ENCODE assay signal across 9 mouse cellular contexts in genomic region chr15:83758958-83759357, GRCm38 (mm10). TPM values are rescaled to one million over a fixed set of nuclear protein-coding genes. Genes with fewer than 3 reads are reported as not detected.
A peak's percentile ranks its signal among the peaks of the same experiment; 100 is the strongest.
DNase-seq lines count a peak whose midpoint lies in the region; ATAC-seq lines count a peak whose summit lies in the region.
"Had no signal": no experiment of that assay in that cellular context is flagged by ENCODE, and none has a peak within 500 bp of the region (broad histone marks: within the 10 kb centered on the region; RNA-seq: fewer than 3 reads in every experiment).

No protein-coding gene starts in this region.

- no peaks in the 10 kb centered on the region for H3K4me1 ChIP-seq in hindbrain, embryonic 14.5 days (replicated peaks; ENCODE audit: control insufficient read depth, insufficient read depth, low read length)
- no peaks in the 10 kb centered on the region for H3K4me1 ChIP-seq in hindbrain, embryonic 11.5 days (replicated peaks; ENCODE audit: control insufficient read depth, insufficient read depth, low read length)
- H3K4me1 ChIP-seq in midbrain, embryonic 11.5 days (ENCODE audit: control insufficient read depth, insufficient read depth, low read length): no peaks in the 10 kb centered on the region
- H3K4me1 ChIP-seq in midbrain, embryonic 15.5 days: no peaks in the 10 kb centered on the region; the same call in 1 of the 2 replicates

- 14% methylated on average over 4 of the region's 4 CpGs for WGBS in hindbrain, embryonic 14.5 days
- 12% methylated on average over 4 of the region's 4 CpGs for WGBS in hindbrain, embryonic 11.5 days
- WGBS in midbrain, embryonic 11.5 days: 9% methylated on average over 4 of the region's 4 CpGs
- 11% methylated on average over 4 of the region's 4 CpGs for WGBS in midbrain, embryonic 15.5 days

- no peak overlapping the region for H3K4me2 ChIP-seq in hindbrain, embryonic 14.5 days (replicated peaks)
- no peak overlapping the region for H3K4me2 ChIP-seq in hindbrain, embryonic 11.5 days (replicated peaks; ENCODE audit: low read depth, low read length)
- no peak overlapping the region for H3K4me2 ChIP-seq in midbrain, embryonic 11.5 days
- H3K4me2 ChIP-seq in midbrain, embryonic 15.5 days: no peak overlapping the region
- H3K4me2 ChIP-seq: neural tube, embryonic 13.5 days had no signal

- peak; percentile 58 for DNase-seq in hindbrain, embryonic 14.5 days (ENCODE audit: low spot score)
- no peak for DNase-seq in hindbrain, embryonic 11.5 days (ENCODE audit: low spot score)
- DNase-seq in midbrain, embryonic 11.5 days (ENCODE audit: low spot score, missing footprints): peak; percentile 90
- peak; percentile 16 for DNase-seq in Muller cell, postnatal 12 days (ENCODE audit: inconsistent ontology term)
- DNase-seq in naive thymus-derived CD4-positive, alpha-beta T cell, adult 2 months (ENCODE audit: low read depth): peak; percentile 5
- no peak for DNase-seq in right cerebral cortex, adult 18-20 months
- DNase-seq: heart, postnatal 4 days had no signal

- H3K4me3 ChIP-seq in hindbrain, embryonic 14.5 days (replicated peaks; ENCODE audit: low read length): no peak overlapping the region
- H3K4me3 ChIP-seq in hindbrain, embryonic 11.5 days (ENCODE audit: low read depth, low read length): no peak overlapping the region
- no peak overlapping the region for H3K4me3 ChIP-seq in midbrain, embryonic 11.5 days (ENCODE audit: low read depth, low read length)
- no peak overlapping the region for H3K4me3 ChIP-seq in midbrain, embryonic 15.5 days
- H3K4me3 ChIP-seq: neural tube, embryonic 13.5 days had no signal

- H3K9ac ChIP-seq in hindbrain, embryonic 14.5 days: no peak overlapping the region
- no peak overlapping the region for H3K9ac ChIP-seq in hindbrain, embryonic 11.5 days (ENCODE audit: low read depth, low read length)
- H3K9ac ChIP-seq in midbrain, embryonic 11.5 days (ENCODE audit: low read length): no peak overlapping the region
- no peak overlapping the region for H3K9ac ChIP-seq in midbrain, embryonic 15.5 days
- H3K9ac ChIP-seq: neural tube, embryonic 13.5 days had no signal

- no peaks in the 10 kb centered on the region for H3K27me3 ChIP-seq in hindbrain, embryonic 14.5 days (ENCODE audit: control insufficient read depth, insufficient read depth, low read length)
- peaks cover 3% of the 10 kb centered on the region; the same call in 1 of the 2 replicates for H3K27me3 ChIP-seq in hindbrain, embryonic 11.5 days (ENCODE audit: control insufficient read depth, insufficient read depth, low read length)
- no peaks in the 10 kb centered on the region; the same call in 1 of the 2 replicates for H3K27me3 ChIP-seq in midbrain, embryonic 11.5 days (ENCODE audit: control insufficient read depth, insufficient read depth, low read length)
- H3K27me3 ChIP-seq in midbrain, embryonic 15.5 days (replicated peaks): no peaks in the 10 kb centered on the region
- H3K27me3 ChIP-seq: neural tube, embryonic 13.5 days had no signal

- H3K9me3 ChIP-seq in hindbrain, embryonic 14.5 days (ENCODE audit: control insufficient read depth, low read length): no peaks in the 10 kb centered on the region
- no peaks in the 10 kb centered on the region for H3K9me3 ChIP-seq in hindbrain, embryonic 11.5 days (ENCODE audit: control insufficient read depth, low read length)
- no peaks in the 10 kb centered on the region for H3K9me3 ChIP-seq in midbrain, embryonic 11.5 days (ENCODE audit: control insufficient read depth, low read length)
- no peaks in the 10 kb centered on the region for H3K9me3 ChIP-seq in midbrain, embryonic 15.5 days

- ATAC-seq in hindbrain, embryonic 14.5 days (ENCODE audit: low FRiP score): no peak
- ATAC-seq in hindbrain, embryonic 11.5 days (ENCODE audit: low FRiP score): no peak
- no peak for ATAC-seq in midbrain, embryonic 11.5 days (ENCODE audit: low FRiP score)
- no peak for ATAC-seq in midbrain, embryonic 15.5 days (replicated peaks)

- H3K27ac ChIP-seq in hindbrain, embryonic 14.5 days: no peak overlapping the region
- H3K27ac ChIP-seq in hindbrain, embryonic 11.5 days (ENCODE audit: low read depth, low read length): no peak overlapping the region
- no peak overlapping the region for H3K27ac ChIP-seq in midbrain, embryonic 11.5 days (ENCODE audit: low read depth, low read length)
- H3K27ac ChIP-seq in midbrain, embryonic 15.5 days: no peak overlapping the region
- H3K27ac ChIP-seq: neural tube, embryonic 13.5 days had no signal

- H3K36me3 ChIP-seq in hindbrain, embryonic 14.5 days (replicated peaks; ENCODE audit: control insufficient read depth, insufficient read depth): no peaks in the 10 kb centered on the region
- H3K36me3 ChIP-seq in hindbrain, embryonic 11.5 days (ENCODE audit: control insufficient read depth, insufficient read depth, low read length): no peaks in the 10 kb centered on the region
- H3K36me3 ChIP-seq in midbrain, embryonic 11.5 days (ENCODE audit: control insufficient read depth, insufficient read depth, low read length): no peaks in the 10 kb centered on the region
- no peaks in the 10 kb centered on the region for H3K36me3 ChIP-seq in midbrain, embryonic 15.5 days (replicated peaks)
- H3K36me3 ChIP-seq: neural tube, embryonic 13.5 days had no signal

RNA-seq across cellular contexts. Expression of gene Mpped1, which starts 20.3 kb away (rescaled TPM):
- polyA plus RNA-seq in hindbrain, embryonic 14.5 days (2014; fragmentation: Nextera tagmentation; extraction: Ambion mirVana): 23.5 and 23.7 TPM in 2 replicates
- 4.2 and 4.8 TPM in 2 replicates for polyA plus RNA-seq in hindbrain, embryonic 11.5 days (2014; fragmentation: Nextera tagmentation; extraction: Ambion mirVana)
- 6.3 and 8.0 TPM in 2 replicates for polyA plus RNA-seq in midbrain, embryonic 11.5 days (2014; fragmentation: Nextera tagmentation; extraction: Ambion mirVana)
- 24.8 and 25.6 TPM in 2 replicates for polyA plus RNA-seq in midbrain, embryonic 15.5 days (2015; fragmentation: Nextera tagmentation; extraction: Ambion mirVana)

RNA-seq across cellular contexts. Expression of gene Scube1, which starts 34.1 kb away (rescaled TPM):
- 10.4 and 12.7 TPM in 2 replicates for polyA plus RNA-seq in hindbrain, embryonic 14.5 days (2014; fragmentation: Nextera tagmentation; extraction: Ambion mirVana)
- 30.7 and 32.8 TPM in 2 replicates for polyA plus RNA-seq in hindbrain, embryonic 11.5 days (2014; fragmentation: Nextera tagmentation; extraction: Ambion mirVana)
- 27.8 and 31.4 TPM in 2 replicates for polyA plus RNA-seq in midbrain, embryonic 11.5 days (2014; fragmentation: Nextera tagmentation; extraction: Ambion mirVana)
- 13.4 and 14.8 TPM in 2 replicates for polyA plus RNA-seq in midbrain, embryonic 15.5 days (2015; fragmentation: Nextera tagmentation; extraction: Ambion mirVana)

Comparison
In these comparisons a context has a peak if more than half of its experiments do, and no peak if none do; other contexts are left out.
1. DNase-seq: peak in hindbrain, embryonic 14.5 days (single experiment), midbrain, embryonic 11.5 days (single experiment), Muller cell, postnatal 12 days (single experiment) and naive thymus-derived CD4-positive, alpha-beta T cell, adult 2 months (single experiment); none in hindbrain, embryonic 11.5 days (single experiment) and right cerebral cortex, adult 18-20 months (single experiment).